In the genomic region with DNA sequence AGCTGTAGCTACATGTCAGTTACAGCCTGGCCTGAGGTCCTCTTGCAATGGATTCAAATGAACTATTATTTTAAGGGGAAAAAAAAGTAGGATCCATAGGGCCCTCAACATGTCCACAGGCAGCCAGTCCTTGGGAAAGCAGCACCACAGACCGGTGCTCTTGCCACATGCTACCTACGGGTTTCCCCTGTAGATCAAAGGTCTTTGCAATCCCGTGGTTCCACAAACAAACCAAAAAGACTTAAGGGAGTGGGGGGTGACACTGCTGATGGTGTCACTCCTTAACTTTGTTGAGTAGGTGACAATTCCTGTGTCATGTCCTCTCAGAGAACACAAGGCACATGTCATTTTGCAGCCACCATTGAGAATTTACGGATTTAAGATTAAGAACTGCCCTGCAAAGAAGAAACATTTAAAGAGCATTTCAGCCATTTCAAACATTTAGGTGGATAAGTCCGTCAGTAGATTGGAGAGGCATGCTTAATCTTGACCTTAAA, we compare ENCODE assay signal across 8 mouse cellular contexts. TPM values are rescaled to one million over a fixed set of nuclear protein-coding genes. Genes with fewer than 3 reads are reported as not detected.
DNase-seq lines count a peak whose midpoint lies in the region; ATAC-seq and TF ChIP-seq lines count a peak whose summit lies in the region.

No protein-coding gene starts in this region.

- no peaks in the 10 kb centered on the region for H3K27me3 ChIP-seq in heart, adult 2 months (ENCODE audit: control insufficient read depth, insufficient read depth, low read length)
- H3K27me3 ChIP-seq in forebrain, embryonic 13.5 days: no peaks in the 10 kb centered on the region
- no peaks in the 10 kb centered on the region for H3K27me3 ChIP-seq in liver, embryonic 15.5 days

- no peak for TF ChIP-seq POLR2A in heart, adult 2 months (IDR thresholded peaks at IDR 0.05; ENCODE audit: insufficient read depth, low read depth, low read length)

- no peaks in the 10 kb centered on the region for H3K4me1 ChIP-seq in heart, adult 2 months (ENCODE audit: control insufficient read depth, insufficient read depth, low read length)
- peaks cover 27% of the 10 kb centered on the region for H3K4me1 ChIP-seq in forebrain, embryonic 13.5 days
- peaks cover 52% of the 10 kb centered on the region for H3K4me1 ChIP-seq in liver, embryonic 15.5 days (replicated peaks)

- H3K27ac ChIP-seq in heart, adult 2 months: no peak overlapping the region
- H3K27ac ChIP-seq in forebrain, embryonic 13.5 days: no peak overlapping the region
- H3K27ac ChIP-seq in liver, embryonic 15.5 days (replicated peaks): peak overlapping the region; percentile 80

- no peaks in the 10 kb centered on the region for H3K9me3 ChIP-seq in forebrain, embryonic 13.5 days (replicated peaks)
- no peaks in the 10 kb centered on the region for H3K9me3 ChIP-seq in liver, embryonic 15.5 days (replicated peaks)

- H3K79me2 ChIP-seq in heart, adult 2 months (replicated peaks; ENCODE audit: control insufficient read depth, insufficient read depth, low read length): no peaks in the 10 kb centered on the region

- H3K4me3 ChIP-seq in heart, adult 2 months: peak overlapping the region; percentile 89
- H3K4me3 ChIP-seq in forebrain, embryonic 13.5 days: peak overlapping the region; percentile 62
- peak overlapping the region; percentile 79 for H3K4me3 ChIP-seq in liver, embryonic 15.5 days (replicated peaks)

- no peak for DNase-seq in heart, adult 2 months
- no peak for DNase-seq in heart, adult 18-20 months
- peak; percentile 35 for DNase-seq in A20 (ENCODE audit: low read depth, low spot score)
- DNase-seq in frontal cortex, postnatal 25 days (ENCODE audit: low spot score in 2 of 2): no peak
- no peak for DNase-seq in left cerebral cortex, postnatal 14 days (ENCODE audit: low spot score in 2 of 2)
- DNase-seq in spleen, postnatal 14 days (ENCODE audit: low spot score in 2 of 2): no peak

- H3K9ac ChIP-seq in heart, adult 2 months (ENCODE audit: low read depth, low read length): no peak overlapping the region
- H3K9ac ChIP-seq in forebrain, embryonic 13.5 days: peak overlapping the region; percentile 77
- H3K9ac ChIP-seq in liver, embryonic 15.5 days: peak overlapping the region; percentile 71

- 32% methylated on average over 5 of the region's 5 CpGs for WGBS in heart, adult 2 months
- 14% methylated on average over 5 of the region's 5 CpGs for WGBS in forebrain, embryonic 13.5 days
- WGBS in liver, embryonic 15.5 days (ENCODE audit: insufficient replicate concordance): 4% methylated on average over 5 of the region's 5 CpGs

- no peak for ATAC-seq in forebrain, embryonic 13.5 days
- no peak for ATAC-seq in liver, embryonic 15.5 days (ENCODE audit: insufficient read depth)

- intact Hi-C loops in heart, adult 2 months (cut with DNase I): no loop called here
- intact Hi-C loops in left cerebral cortex, postnatal 14 days (cut with DNase I): no loop called here

- no peaks in the 10 kb centered on the region for H3K36me3 ChIP-seq in heart, adult 2 months (ENCODE audit: control insufficient read depth, insufficient read depth, low read length)
- H3K36me3 ChIP-seq in forebrain, embryonic 13.5 days (ENCODE audit: poor library complexity, severe bottlenecking): 0 out of 2 replicates have a peak, but pooled peaks cover 5% of the 10 kb centered on the region
- H3K36me3 ChIP-seq in liver, embryonic 15.5 days (replicated peaks): peaks cover 12% of the 10 kb centered on the region

- TF ChIP-seq EP300 in heart, adult 2 months (IDR thresholded peaks at IDR 0.05; ENCODE audit: insufficient read depth, low read depth, low read length): no peak

- H3K4me2 ChIP-seq in forebrain, embryonic 13.5 days: peak overlapping the region; percentile 80
- peak overlapping the region; percentile 94 for H3K4me2 ChIP-seq in liver, embryonic 15.5 days

- TF ChIP-seq CTCF in heart, adult 2 months (IDR thresholded peaks at IDR 0.05): no peak

RNA-seq across cellular contexts. Expression of a gene that starts 1.0 kb away (rescaled TPM):
- total RNA-seq in heart, adult 2 months (2021): 1 to 10 TPM; 5.2 to 6.1 TPM
- polyA plus RNA-seq in heart, adult 2 months (2012; rRNA removed): 6.4 and 6.8 TPM in 2 replicates
- total RNA-seq in heart, adult 18-20 months (2021): 1 to 10 TPM; 4.2 to 6.1 TPM
- polyA plus RNA-seq in forebrain, embryonic 13.5 days (2015; fragmentation: Nextera tagmentation; extraction: Ambion mirVana): 45.9 and 49.0 TPM in 2 replicates
- polyA plus RNA-seq in liver, embryonic 15.5 days (2015; fragmentation: Nextera tagmentation; extraction: Ambion mirVana): 101 and 112 TPM in 2 replicates
- total RNA-seq in left cerebral cortex, postnatal 14 days (2021): 10 to 100 TPM; 22.2 to 24.0 TPM

RNA-seq across cellular contexts. Expression of a gene that starts 13.4 kb away (rescaled TPM):
- total RNA-seq in heart, adult 2 months (2021): 10 to 100 TPM; 37.6 to 40.6 TPM
- 34.6 and 39.4 TPM in 2 replicates for polyA plus RNA-seq in heart, adult 2 months (2012; rRNA removed)
- total RNA-seq in heart, adult 18-20 months (2021): 10 to 100 TPM; 31.9 to 32.6 TPM
- polyA plus RNA-seq in forebrain, embryonic 13.5 days (2015; fragmentation: Nextera tagmentation; extraction: Ambion mirVana): 92.2 and 114 TPM in 2 replicates
- 57.7 and 66.1 TPM in 2 replicates for polyA plus RNA-seq in liver, embryonic 15.5 days (2015; fragmentation: Nextera tagmentation; extraction: Ambion mirVana)
- 10 to 100 TPM; 83.0 to 87.6 TPM for total RNA-seq in left cerebral cortex, postnatal 14 days (2021)

RNA-seq across cellular contexts. Expression of a gene that starts 13.4 kb away (rescaled TPM):
- 10 to 100 TPM; 38.2 to 40.1 TPM for total RNA-seq in heart, adult 2 months (2021)
- polyA plus RNA-seq in heart, adult 2 months (2012; rRNA removed): 36.0 and 51.1 TPM in 2 replicates
- 10 to 100 TPM; 37.6 to 43.3 TPM for total RNA-seq in heart, adult 18-20 months (2021)
- polyA plus RNA-seq in forebrain, embryonic 13.5 days (2015; fragmentation: Nextera tagmentation; extraction: Ambion mirVana): 65.6 and 71.9 TPM in 2 replicates
- 14.9 and 17.1 TPM in 2 replicates for polyA plus RNA-seq in liver, embryonic 15.5 days (2015; fragmentation: Nextera tagmentation; extraction: Ambion mirVana)
- total RNA-seq in left cerebral cortex, postnatal 14 days (2021): 10 to 100 TPM; 42.8 to 46.0 TPM

RNA-seq across cellular contexts. Expression of a gene that starts 37.5 kb away (rescaled TPM):
- 100 to 1,000 TPM; 127 to 140 TPM for total RNA-seq in heart, adult 2 months (2021)
- polyA plus RNA-seq in heart, adult 2 months (2012; rRNA removed): 102 and 151 TPM in 2 replicates
- 100 to 1,000 TPM; 150 to 158 TPM for total RNA-seq in heart, adult 18-20 months (2021)
- polyA plus RNA-seq in forebrain, embryonic 13.5 days (2015; fragmentation: Nextera tagmentation; extraction: Ambion mirVana): 170 and 176 TPM in 2 replicates
- 61.4 and 66.3 TPM in 2 replicates for polyA plus RNA-seq in liver, embryonic 15.5 days (2015; fragmentation: Nextera tagmentation; extraction: Ambion mirVana)
- total RNA-seq in left cerebral cortex, postnatal 14 days (2021): 100 to 1,000 TPM; 115 to 119 TPM

RNA-seq across cellular contexts. Expression of a gene that starts 37.6 kb away (rescaled TPM):
- total RNA-seq in heart, adult 2 months (2021): 10 to 100 TPM; 11.3 to 11.5 TPM
- 7.9 and 14.0 TPM in 2 replicates for polyA plus RNA-seq in heart, adult 2 months (2012; rRNA removed)
- total RNA-seq in heart, adult 18-20 months (2021): 10 to 100 TPM; 10.4 to 12.2 TPM
- 85.9 and 86.6 TPM in 2 replicates for polyA plus RNA-seq in forebrain, embryonic 13.5 days (2015; fragmentation: Nextera tagmentation; extraction: Ambion mirVana)
- 20.0 and 20.4 TPM in 2 replicates for polyA plus RNA-seq in liver, embryonic 15.5 days (2015; fragmentation: Nextera tagmentation; extraction: Ambion mirVana)
- 10 to 100 TPM; 37.1 to 44.2 TPM for total RNA-seq in left cerebral cortex, postnatal 14 days (2021)
